Mouse (Mus musculus) telencephalon, adult 2 months (tissue): ENCODE data around the gene Plppr2.

ENCODE experiments used
- DNase-seq: peaks from one replicate; pipeline ENCODE4 v3.0.0-alpha.2; 2011; ENCODE audit warnings: low read depth, low spot score

The Plppr2 gene

GRCm38 (mm10) chr9:21936692-21937570, at the start of gene Plppr2:
Gene Plppr2 (plus strand): TSS chr9:21937033.
- peak; percentile 97 for DNase-seq

DNA sequence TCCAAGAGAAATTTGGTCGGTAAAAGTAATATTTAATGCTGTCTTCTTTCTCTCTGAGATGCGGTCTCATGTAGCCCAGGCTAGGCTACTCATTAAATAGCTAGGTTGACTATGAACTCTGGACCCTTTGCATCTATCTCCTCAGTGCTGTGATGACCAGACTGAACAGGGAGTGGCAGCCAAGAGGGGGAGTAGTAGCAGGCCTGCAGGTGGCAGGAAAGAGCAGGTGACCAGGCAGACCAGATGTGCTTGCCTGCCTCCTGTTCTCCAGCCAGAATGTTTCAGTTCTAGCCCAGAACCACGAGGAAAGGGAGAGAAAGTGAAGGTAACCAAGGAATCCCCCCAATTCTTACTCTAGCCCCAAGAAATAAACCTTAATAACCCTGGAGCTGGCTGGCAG, 47.6 kb upstream of the Plppr2 start:
- DNase-seq = no peak

GRCm38 (mm10) chr9:21901223-21901820, 35.5 kb upstream of the Plppr2 start:
- peak; percentile 82 for DNase-seq

DNA sequence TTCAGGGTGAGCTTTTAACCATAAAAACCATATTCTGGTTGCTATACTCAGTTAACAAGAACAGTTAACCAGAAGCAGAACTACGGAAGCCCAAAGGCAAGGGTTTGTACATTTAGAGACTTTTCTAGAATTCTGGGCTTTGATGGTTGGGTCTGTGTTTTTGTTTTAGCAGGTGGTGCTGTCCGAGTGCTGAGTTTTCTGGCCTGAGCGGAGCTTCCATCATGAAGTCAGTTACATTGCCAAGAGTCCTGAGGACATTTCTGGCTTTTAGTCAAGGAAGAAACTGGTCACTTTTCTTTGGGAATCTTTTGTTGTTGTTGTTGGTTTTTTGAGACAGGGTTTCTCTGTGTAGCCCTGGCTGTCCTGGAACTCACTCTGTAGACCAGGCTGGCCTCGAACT, 32.8 kb upstream of the Plppr2 start:
- no peak for DNase-seq

DNA sequence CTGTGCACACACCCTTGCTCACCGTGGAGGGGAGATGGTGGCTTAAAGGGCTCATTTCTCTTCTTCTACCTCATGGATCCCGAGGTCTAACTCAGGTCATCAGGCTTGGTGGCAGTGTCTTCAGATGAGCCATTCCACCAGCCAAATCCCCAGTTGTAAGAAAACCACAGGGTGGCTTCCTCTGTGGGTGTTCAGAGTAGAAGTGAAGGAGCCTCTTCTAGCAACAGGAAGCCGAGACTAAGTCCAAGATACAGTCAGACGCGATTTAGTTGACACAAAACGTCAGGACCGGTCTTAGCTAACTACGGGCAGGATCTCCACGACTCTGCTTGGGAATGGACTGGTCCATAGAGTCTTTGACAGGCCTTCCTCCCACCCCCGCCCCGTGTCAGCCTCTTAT, 28.6 kb upstream of the Plppr2 start:
- DNase-seq = no peak

- no peak for DNase-seq
Measured at GRCm38 (mm10) chr9:21909474-21910223, 27.2 kb upstream of the Plppr2 start.

DNA sequence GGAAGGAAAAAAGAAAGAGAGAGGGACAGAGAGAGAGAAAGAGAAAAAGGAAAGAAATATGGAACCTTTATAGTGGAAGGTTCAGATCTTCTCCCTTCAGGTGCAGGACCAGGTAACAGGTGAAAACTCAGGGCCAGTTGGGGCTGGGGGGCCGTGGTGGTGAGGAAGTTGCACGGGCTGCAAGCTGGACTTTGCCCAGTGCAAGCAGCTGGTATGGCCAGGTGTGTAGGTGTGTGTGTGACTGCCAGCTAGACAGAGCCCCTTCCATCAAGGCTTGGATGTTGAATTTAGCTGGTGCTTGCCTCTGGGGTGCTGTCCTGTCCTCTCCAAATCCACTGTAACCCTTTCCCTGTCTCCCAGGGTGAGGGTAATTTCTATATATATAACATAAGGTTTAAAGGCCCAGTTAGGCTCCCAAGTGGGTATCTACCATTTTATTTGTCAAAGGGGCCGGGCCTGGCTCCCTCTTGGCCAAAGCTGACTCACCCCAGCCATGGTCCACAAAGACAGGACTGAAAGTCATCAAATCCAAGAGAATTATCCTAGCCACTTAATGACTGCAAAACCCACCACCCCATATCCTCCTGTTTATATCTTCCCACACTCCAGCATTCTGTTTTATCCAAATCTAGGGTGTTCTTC, 19.9 kb upstream of the Plppr2 start:
- DNase-seq = no peak

GRCm38 (mm10) chr9:21917493-21918034, 19.3 kb upstream of the Plppr2 start:
- DNase-seq = peak; percentile 80

GRCm38 (mm10) chr9:21918035-21918592, 18.7 kb upstream of the Plppr2 start, which contains the start of gene Rab3d:
Gene Rab3d (minus strand): TSS chr9:21918192.
- peak; percentile 79 for DNase-seq

- peak; percentile 42 for DNase-seq
Measured at GRCm38 (mm10) chr9:21918692-21919384, 18.0 kb upstream of the Plppr2 start.

- DNase-seq = no peak
Measured at GRCm38 (mm10) chr9:21923036-21923435, 13.8 kb upstream of the Plppr2 start.

DNA sequence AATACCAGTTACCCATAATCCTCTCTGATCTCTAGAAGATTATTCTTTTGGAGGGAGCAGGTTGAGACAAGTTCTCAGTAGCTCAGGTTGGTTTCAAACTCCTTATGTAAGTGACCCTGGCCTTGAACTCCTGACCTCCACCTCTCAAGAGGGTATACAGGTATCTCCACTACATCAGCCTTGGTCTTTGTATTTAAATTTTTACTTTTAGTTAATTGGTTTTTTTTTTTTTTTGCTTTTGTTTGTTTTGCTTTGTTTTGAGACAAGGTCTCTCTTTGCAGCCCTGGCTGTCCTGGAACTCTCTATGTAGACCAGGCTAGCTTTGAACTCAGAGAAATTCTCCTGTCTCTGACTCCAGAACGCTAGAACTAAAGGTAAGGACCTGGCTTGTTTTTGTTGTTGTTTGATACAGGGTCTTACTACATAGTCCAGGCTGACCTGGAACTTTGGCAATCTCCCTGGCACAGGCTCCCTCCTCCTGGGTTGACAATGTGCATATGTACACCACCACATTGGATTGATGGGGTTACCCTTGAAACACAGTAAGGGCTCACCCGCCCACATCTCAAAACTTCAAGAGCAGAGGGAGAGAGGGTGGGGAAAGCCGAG, 13.2 kb upstream of the Plppr2 start:
- no peak for DNase-seq

- DNase-seq = no peak
Measured at GRCm38 (mm10) chr9:21924099-21924493, 12.7 kb upstream of the Plppr2 start.

DNA sequence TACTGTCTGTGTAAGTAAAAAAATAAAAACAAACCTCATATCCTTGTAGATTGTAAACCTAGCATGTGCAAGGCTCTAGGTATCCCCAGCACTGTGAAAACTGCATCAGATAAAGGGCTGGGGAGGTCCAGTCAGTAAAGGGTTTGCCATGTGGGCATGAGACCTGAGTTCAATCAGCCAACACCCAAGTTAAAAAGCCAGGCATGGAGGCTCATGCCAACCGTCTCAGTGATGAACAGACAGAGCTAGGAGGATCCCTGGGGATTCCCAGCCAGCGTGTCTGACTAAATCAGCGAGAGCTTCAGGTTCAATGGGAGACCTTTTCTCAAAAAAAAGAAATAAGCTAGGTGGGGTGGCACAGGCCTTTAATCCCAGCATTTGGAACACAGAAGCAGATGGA, 11.8 kb upstream of the Plppr2 start:
- no peak for DNase-seq

GRCm38 (mm10) chr9:21925506-21925905, 11.3 kb upstream of the Plppr2 start:
- DNase-seq = no peak

DNA sequence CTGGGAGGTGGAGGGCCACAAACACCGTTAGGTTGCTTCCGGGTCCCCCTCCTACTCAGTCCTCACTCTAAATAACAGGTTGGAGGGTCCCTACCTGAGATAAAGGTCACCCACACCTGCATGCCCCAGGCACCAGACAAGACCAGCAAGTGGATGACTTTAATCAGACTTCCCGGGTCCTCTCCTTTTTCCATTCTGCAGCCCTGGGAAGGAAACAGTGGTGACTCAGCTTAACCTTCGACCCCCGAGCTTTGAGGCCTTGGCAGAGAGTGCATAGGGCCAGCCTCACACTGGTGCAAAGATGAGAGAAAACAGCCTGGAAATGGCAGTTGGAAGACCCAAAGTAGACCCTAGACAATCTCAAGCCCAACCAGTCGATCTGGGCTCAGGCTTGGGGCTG, 10.7 kb upstream of the Plppr2 start:
- DNase-seq = no peak

DNA sequence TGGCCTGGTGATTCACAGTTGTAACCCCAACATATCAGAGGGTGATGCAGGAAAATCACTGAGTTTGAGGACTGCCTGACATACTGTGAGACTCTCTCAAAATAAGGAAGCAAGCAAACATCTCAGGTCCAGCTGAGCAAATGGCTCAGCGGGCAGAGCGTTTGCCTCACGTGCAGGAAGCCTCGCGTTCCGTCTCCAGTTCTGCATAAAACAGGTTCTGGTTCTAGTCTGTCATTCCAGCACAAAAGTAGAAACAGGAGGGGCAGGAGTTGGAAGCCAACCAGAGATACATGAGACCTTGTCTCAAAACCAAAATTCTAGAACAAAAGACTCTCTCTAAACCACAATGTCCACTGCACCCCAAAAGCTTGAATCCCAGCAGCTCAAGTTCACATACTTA, 10.0 kb upstream of the Plppr2 start:
- DNase-seq = no peak

GRCm38 (mm10) chr9:21927208-21927753, 9.6 kb upstream of the Plppr2 start, which contains the start of the genes Ccdc159 and Tmem205:
Gene Ccdc159 (plus strand): TSS chr9:21927471.
Gene Tmem205 (minus strand): TSS chr9:21927556.
- peak; percentile 98 for DNase-seq

DNA sequence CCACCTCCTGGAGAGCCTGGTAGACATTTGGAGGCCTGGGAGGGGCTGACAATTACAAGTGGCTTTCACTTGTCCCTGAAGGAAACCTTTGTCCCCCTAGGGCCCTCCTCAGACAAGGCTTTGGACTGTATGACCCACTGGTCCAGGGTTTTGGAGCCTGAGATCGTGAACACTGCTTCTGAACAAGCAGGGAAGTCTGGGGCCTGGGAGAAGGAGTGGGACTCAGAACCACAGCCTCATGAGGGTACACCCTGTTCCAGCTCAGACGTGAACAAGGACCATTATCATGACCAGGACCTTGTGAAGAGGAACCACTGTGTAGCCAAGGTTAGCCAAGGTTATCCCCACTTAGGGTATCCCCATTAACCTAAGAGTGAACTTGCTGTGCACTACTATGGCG, 7.6 kb upstream of the Plppr2 start:
- no peak for DNase-seq

GRCm38 (mm10) chr9:21932006-21932405, 4.8 kb upstream of the Plppr2 start:
- no peak for DNase-seq
